Mouse (Mus musculus): ENCODE measurements around the gene Jdp2.
A peak's percentile ranks its signal among the peaks of the same experiment; 100 is the strongest.

Gene Jdp2

DNA sequence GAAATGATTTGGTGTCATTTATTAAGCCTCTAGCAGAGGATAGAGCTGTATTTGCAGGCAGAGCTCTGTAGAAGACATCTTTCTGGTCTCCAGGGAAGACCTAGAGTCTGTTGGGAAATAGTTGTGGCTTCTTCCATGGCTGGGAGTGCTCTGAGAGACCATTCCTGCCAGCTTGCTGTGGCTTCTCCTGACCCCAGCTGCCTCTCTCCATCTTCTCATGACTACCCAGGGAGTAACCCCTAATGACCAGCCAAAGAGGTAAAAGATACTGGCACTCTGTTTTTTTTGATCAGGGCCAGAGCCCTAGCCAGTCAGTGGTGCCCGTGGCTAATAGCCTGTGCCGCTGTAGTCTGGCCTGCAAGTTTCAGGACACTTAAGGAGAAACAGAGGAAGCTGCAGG lies 3.3 kb downstream of the Jdp2 start:
- no peak for DNase-seq

DNA sequence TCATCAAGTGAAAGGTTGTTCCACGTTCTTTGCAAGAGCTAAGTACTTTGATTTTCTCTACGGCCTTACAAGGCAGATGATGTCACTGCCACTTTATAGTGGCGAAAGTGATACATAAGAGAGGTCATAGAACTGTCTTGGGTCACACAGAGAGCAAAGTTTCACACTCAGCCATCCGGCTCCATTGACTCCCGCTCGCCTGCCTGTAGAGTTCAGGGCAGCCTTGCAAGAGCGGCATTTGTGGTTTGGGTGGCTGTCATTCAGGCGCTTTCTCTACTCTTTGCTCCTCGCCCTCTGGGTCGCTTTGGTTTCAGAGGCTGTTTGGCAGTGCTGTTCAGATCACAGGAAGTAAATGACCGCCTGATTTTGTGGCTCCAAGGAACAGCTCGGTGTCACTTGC lies 4.0 kb downstream of the Jdp2 start:
- DNase-seq, result no peak

DNA sequence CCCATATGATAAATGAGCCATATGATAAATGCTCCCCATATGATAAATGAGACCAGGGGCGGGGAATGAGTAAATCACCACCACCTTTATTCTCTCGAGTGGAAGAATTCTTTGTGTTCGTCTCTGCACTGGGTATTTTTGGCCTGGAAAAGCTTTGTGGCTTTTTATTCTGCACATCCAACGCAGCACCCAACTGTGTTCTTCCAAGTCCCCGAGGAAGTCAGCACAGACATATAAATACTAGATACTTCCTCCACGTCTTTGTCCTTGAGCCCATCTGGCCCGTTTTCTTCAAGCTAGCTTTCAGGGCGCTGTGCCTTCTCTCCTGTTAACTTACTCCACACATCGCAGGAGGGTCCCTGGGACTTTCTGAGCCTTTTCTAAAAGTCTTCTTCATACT lies 4.9 kb downstream of the Jdp2 start:
- DNase-seq, result no peak

DNA sequence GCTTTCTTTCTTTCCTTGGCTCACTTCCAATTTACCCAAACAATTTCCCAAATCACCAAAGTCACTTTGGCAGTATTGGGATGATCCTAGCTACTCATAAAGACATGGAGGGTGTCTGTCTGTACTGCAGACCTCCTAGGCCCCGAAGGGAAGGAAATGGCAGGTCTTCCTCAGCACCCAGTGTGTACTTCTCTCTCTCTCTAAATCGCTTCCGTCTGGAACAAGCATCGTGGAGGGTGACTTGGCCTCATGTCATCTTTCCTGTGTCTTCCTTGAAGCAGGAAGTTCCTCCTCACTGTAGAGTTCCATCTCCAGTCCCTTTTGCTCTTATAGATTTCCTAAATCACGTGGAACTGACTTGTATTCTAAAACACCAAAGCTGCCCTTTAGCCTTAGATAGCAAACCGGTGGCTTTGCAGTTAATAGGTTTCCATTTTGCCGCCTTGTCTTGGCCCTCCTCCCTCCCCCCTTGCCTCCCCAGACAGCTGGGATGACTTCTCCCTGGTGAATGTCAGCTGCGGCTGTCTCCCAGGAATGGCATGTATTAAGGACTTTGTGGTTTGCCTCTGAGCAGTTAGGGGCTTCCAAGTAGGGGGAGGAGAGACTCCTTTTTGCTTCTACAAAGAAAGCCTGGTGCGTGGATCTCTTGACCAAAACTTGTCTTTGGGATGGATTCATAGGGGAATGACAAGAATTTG lies 5.6 kb downstream of the Jdp2 start:
- DNase-seq, result no peak

DNA sequence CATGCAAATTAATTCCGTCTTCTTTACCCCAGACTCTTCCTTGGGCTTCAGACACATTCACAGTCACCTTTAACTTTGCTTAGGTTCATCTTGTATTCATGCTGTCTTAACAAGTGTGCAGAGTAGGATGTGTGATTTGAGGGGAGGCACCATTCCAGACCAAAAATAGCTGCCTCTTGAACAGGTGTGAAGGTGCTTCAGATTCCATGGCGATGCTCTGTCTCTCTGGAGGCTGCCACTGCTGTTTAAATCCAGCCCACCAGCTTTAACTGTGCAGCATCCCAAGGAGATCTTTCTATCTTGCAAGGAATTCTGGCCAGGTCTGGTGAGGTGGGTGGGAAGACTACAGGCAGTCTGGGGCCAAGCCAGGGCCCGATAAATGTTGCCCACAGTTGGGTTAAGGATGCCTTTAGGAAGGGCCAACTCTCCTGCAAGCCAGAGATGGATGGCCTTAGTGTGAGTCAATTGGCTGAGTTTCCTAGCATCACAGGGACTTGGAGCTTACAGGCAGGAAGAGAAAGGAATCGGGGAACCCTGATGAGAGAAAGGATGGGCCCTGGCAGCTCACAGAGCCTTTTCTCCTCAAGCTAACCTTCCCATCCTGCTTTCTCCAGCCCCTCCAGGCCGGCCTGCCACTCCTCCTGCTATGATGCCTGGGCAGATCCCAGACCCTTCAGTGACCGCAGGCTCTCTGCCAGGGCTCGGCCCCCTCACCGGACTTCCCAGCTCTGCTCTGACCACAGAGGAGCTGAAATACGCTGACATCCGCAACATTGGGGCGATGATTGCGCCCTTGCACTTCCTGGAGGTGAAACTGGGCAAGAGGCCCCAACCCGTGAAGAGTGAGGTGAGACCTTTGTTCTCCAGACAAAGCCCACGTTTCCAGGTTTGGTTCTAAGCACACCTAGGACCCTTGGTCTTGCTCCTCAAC lies 9.0 kb downstream of the Jdp2 start:
- DNase-seq, result no peak

DNA sequence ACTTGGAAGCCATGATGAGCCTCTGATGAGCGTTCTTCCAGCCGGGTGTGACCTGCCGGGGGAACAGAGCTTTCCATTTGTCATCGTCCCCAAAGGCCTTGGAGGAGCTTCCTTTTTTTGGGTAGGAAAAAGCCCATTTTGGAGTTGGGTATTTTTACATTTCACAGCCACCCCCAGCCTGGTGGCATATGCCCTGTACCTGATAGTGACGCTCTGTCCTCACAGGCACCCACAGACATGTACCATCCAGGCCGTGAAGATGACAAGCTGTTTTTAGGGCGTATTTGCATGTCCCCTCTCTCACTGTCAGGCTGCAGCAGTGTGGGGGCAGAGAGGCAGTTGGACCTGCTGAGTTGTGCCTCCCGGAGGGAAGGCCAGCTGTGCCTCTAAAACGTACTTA lies 11.3 kb downstream of the Jdp2 start:
- no peak for DNase-seq

DNA sequence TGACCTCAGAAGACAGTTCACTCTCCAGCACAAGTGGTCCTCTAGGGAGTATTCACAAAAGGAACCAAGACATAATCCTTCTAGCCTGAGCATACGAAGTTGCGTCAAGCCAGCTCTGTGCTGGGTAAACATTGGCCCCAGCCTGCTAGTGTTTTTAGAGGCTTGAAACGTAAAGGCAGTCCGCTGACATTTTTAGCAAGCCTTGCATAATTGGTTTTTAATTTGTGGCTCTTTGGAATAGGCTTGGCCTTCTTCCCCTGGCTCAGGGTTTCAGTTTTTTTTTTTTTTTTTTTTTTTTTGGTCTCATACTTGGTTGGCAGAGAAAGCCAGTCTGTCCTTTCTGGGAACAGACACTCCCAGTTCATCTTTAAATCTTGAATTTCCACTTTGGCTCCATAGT lies 15.3 kb downstream of the Jdp2 start:
- DNase-seq, result no peak

DNA sequence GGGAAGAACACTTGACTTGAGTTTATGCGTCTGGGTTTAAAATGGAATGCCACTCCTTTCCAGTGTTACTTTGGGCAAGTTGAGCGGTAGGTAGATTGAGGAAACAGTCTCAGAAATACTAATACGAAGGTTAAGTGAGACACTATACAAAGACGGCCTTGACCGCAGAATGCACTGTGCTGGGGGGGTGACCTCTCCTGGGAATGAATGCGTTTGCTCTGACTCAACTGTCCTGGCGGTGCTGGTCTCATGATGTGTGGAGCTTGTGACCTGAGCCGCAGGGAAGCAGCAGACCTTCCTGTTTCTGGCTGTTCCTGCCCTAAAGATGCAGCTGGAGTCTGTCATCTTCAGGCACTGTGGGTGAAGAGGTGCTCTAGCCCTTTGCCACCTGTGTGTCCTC lies 16.7 kb downstream of the Jdp2 start:
- DNase-seq, result no peak

DNA sequence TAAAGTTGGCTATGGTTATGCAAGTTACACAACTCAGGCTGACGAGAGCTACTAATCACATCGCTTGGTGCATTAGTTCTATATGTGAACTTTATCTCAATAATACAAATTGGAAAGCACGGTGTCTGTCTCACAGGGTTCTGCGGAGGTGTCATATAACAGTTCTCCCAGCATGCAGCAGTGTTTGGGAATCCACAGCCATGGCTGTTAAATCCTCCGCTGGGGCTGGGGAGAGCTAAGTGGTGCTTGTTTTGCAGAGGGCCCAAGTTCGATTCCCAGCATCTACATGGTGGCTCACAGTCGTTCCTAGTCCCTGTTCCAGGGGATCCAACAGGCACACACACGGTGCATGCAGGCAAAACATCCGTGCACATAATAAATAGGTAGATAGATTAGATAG lies 19.1 kb downstream of the Jdp2 start:
- DNase-seq, result no peak

DNA sequence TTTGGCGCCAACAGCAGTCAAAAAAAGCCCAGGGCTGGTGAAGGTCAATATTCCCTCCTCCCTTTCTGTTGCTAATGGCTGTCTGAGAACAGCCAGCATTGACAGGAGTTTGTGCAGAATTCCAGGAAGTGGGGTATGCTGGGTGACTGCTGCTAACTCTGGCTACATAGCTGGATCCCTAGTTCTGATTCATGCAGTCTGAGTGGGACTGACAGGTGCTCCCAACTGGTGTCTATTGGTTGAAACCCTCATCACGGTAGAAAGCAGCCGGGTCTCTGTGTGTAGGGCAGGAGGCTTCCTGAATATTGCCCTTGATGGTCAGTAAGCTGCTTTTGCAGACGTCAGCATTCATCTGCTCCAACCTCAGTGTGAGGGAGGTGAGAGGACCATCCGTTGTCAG lies 19.6 kb downstream of the Jdp2 start:
- DNase-seq, result no peak

DNA sequence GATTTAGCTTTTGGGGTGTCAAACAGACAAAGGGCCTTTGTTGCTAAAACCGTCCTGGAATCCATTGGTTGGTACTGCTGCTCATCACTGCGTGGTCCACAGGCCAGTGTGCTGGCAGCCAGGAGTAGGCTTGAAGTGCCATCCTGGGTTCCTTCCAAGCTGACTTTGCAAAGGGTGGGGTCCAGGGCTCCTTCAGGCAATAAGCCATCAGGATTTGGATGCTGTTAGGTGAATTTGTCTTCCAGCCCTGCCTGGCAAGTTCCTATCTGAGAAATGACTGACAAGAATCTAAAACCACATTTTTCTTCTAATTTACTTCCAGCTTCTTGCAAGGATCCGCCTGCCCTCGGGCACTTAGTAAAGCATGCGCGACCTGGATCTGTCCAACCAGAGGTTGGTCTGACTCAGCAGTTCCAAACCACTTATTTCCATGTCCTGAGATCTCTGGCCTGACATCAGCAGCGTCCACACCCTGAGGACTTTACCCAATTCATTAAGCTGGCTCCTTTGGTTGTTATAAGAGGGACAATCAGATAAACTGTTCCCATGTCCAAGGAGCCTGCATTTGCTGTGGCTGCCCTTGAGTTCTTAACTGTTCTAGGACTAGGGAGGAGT lies 20.6 kb downstream of the Jdp2 start:
- DNase-seq, result no peak

DNA sequence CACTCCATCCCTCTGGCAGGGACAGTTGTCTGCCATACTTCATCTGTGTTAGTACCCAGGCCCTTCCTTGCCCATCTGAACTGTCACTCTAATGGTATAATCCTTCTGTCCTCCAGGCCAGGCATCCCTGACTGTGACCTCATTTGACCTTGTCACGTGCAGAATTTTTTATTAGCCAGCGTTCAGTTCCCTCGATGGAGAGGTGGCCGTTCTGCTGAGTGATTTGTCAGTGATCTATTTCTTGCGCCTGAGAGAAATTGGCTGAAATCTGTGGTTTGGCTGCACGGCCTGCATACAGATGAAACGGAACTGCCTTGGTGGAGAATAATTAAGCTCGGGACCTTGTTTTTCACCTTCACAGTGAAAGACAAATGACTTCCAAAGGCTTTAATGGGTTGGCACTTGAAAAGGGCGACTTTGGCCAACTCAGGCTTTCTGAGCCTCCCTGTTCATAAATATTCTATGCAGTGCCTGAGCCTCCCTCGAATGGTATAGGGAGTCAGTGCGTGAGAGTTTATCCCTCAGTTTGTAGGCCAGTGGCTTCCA lies 21.1 kb downstream of the Jdp2 start:
- peak; percentile 36 for DNase-seq

DNA sequence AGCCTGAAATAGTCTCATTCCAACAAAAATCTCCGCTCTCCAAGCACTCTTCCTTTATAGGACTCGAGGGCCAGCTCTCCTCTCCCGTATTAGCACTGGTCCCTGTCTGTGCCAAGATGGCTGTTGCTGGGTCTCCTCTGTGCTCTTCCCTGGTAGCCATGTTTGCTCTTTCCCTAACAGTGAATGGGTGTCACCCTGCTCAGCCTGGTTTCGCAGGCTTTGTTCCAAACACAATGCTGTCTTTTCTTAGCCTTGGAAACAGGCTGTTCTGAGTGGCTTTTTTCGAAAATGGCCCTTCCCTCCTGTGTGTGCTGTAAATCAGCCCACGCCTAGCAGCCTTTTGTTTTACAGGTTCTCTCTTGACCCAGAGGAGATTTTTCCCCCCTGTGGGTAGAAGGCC lies 22.2 kb downstream of the Jdp2 start:
- no peak for DNase-seq

DNA sequence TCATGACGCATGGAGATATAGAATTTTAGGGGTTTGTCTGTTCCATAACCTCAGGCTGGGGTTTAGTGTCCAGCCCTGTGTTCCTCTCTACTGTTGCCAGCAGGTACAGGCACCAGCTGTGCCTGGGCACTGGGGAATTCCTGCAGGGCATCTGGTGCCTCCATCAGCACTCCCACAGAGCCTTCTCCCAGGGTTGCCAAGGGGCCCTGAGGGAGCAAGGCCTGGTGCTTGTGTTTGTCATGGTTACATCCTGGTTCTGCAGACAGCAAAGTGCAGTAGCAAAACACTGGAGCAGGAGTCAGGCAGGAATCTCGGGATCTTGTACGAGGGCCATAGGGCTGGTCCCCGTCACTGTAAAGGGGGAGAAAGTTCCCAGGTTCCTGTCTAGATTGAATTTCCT lies 22.8 kb downstream of the Jdp2 start:
- DNase-seq, result no peak

DNA sequence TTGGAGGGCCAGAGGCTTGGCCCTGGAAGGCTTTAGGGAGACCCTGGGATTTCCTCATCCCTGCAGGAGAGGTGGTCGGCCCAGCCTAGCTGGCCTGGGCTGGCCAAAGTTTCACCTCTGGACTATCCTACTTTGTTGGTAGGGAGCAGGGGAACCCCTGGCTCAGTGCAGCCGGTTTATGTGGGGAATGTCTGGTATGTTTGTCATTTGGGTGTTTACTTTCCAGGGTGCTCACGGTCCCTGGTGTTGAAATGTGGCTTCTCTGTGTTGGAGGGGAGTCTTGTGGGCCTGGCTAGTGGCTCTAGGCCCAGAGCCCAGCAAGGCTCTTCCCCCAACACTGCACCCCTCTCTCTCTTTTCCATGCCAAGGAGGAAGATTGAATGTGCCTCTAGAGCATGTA lies 24.9 kb downstream of the Jdp2 start:
- DNase-seq, result no peak

DNA sequence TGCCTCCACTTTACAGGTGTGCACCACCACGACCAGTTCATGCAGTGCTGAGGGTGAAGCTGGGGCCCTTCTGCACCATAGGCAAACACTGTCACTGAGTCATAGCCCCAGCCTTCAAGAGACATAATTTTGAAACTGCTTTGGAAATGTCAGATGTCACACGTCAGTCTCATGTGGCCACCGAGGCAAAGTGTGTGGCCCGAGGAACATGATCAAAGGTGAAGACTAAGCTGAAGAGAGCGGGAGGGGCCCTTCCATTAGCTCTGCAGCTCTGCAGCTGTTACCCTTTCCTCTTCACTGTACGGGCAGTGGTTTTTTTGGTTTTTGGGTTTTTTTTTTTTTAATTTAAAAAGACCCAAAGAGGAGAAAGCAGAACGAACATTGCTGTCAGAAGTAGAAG lies 25.8 kb downstream of the Jdp2 start:
- no peak for DNase-seq

DNA sequence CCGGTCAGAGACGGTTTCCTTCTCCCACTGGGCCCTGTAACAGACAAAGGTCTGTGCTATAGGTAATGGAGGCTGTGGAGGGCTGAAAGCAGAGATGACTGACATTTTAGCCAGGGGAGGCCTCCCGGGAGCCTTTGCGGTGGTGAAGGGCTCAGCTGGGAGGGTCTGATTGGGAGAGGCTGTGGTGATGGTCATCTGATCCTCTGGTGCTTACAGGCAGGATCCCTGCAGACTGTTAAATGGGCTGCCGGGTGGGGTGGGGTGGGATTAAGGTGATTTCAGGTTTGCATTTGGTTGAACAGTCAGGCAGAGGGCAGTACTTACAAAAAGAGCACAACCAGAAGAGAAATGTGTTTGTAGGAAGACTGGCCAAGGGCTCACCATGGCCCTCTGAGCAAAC lies 27.0 kb downstream of the Jdp2 start:
- DNase-seq, result no peak

DNA sequence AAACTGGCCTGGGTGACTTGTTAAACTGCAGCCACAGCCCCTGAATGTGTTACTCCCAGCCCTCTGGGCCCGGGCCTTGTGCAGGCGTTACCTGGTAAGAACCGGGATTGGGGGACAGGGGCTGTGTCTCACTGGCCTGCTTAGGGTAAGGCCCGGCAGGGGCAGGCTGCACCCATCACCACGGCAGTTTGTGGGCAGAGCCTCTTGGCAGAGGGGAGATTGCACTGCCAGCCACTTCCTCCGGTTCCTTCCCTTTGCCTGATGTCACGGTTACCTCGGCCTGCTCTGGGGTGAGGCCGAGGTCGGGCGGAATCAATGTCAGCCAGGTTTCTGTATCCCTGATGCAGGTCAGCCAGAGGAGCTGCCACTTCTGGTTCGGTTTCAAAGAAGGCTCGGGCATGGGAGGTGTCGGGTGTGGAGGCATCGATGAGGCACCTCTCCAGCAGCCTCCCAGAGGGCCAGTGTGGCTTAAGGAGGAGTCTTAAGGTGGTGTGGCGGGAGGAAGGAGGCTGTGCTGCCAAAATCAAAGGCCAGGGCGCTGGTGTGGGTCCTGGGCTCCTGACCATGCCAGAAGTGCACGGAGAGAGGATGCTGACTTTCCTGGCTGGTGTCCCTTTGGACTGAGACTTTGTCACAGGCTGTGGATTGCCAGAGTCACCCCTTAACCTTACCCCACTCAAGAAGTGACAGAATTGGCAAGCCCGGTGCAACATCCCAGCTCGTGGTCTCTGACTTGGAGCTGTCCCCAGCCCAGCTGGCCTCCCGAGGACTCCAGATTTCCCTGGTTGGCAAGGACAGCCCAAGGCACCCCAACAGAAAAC lies 31.0 kb downstream of the Jdp2 start:
- no peak for DNase-seq

DNA sequence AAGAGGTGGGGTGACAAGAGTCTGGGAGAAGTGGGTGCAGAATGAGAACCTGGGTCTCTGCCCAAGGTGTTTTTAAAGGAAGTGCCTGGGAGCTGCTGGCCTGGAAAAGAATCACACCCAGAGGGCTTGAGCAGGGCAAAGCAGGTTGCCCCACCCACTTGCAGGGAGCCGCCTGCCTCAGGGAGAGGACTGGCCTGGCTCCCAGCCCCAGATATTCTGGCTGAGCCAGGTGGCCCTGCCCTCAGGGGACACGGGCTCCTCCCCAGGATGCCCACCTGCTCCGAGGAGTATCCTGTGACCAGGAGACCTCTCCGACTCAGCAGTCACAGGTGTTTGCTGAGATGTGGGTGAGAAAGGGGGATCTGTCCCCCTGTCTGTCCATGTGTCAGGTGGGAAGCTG lies 32.4 kb downstream of the Jdp2 start:
- DNase-seq, result no peak

DNA sequence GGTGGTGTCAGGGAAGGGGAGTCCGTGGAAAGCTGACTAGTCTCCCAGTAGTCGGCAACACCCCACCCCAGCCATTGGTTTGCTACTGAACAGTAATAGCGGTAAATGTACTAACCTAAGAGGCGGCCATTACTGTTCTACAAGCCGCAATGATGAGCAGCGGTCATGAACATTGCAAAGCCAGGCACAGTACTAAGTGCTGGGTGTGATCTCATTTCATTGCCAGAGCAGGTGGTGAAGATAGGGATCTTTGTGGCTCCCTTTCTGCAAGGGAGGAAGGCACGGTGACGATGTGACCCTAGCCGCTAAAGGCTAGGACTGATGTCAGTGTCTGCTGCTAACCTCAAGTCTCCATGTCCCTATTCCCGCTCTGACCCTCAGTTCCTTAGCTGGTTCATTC lies 33.5 kb downstream of the Jdp2 start:
- DNase-seq, result no peak

DNA sequence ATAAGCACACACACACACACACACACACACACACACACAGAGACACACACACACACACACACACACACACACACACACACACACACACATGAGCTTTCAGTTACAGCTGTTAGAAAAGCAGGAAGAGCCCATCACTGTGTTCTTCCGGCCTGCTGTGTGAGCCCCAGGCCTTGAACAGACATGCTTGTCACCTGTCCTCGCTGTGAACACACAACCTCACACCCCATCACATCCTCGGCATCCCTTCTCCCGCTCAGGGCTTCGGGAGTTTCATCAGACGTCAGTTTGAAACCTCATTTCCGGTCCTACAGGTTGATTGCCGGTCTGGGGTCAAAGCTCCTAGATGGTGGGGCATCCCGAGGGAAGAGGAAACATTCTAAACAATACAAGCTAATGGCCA lies 39.1 kb downstream of the Jdp2 start:
- no peak for DNase-seq

DNA sequence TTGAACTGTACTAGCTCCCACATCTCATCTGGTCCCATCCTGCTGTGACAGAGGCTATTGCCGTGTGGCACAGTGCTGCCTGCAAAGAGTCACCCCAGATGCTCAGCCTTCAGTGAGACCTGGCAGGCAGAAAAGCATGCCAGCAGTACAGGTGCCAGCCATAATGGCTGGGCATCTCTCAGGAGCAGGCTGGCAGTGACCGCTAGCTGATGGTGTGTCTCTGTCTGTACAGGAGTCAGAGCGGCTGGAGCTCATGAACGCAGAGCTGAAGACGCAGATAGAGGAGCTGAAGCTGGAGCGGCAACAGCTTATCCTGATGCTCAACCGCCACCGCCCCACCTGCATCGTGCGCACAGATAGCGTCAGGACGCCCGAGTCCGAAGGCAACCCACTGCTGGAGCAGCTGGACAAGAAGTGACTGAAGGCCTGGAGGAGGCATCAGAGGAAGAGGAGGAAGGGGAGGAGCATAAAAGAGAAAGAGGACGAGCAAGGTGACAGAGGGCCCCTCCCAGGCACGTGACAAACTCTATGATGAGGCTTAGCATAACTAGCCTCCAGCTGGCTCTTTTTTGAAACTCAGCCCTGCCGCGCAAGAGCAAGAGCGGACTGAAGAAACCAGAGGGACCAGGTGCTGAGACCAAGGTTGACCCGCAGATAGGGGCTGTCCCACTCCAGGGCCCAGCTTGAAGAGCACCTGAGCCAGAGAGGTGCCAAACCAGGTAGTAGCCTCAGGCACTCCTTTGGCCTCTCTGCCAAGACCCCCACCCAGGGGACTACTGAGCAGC lies 39.9 kb downstream of the Jdp2 start:
- DNase-seq, result no peak
